Mouse (Mus musculus) testis, postnatal 14 days (tissue): ENCODE measurements around the gene Enox2.
A peak's percentile ranks its signal among the peaks of the same experiment; 100 is the strongest.
"Not testable (repeated sequence)": the region's sequence is repeated elsewhere in the genome, so short reads cannot be mapped to it uniquely, and the experiment has no call there.

Experiments used
- DNase-seq: peaks from one replicate; pipeline ENCODE4 v3.0.0; 2021; ENCODE audit warnings: low spot score

The Enox2 gene

DNA sequence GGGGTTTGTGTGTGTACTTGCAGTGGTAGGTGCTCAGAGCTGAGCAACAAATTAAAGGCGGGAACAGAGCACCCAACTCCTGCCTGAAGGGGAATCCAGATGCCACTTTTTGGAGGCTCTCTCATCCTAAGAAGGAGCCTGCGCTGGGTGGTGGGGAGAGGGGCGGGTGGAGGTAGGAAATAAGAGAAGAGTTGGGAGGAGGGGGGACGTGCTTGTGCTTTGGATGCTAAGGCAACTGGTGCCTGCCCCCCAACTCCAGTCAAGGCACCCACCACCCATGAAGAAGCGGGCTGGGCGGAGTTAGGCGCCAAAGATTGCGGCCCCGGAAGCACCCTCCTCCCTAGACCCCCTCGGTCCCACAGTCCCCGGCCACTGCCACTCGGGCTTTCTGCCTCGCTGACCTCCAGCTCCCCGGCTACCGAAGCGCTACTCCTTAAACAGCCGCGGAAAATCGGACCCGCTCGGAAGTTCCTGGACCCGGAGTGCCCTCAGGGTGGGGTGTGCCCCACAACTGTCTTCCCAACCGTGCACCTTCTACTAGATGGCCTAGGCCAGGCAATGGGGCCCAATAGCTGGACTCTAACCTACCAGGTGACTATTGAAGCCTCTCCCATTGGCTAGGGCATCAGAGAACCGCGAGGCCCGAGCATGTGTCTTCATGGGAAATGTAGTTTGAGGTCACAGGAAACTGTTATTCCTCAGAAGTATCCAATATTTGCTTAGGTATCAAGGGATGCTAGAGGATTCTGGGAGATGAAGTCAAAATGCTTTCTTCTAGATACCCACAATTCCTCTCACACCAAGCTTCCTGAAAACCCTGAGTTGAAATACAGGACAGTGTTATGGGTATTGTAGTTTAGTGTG lies at the start of gene Enox2:
TSS of gene Enox2 (minus strand) at position 560 of the 864 bp plus-strand sequence.
- peak; percentile 85 for DNase-seq

DNA sequence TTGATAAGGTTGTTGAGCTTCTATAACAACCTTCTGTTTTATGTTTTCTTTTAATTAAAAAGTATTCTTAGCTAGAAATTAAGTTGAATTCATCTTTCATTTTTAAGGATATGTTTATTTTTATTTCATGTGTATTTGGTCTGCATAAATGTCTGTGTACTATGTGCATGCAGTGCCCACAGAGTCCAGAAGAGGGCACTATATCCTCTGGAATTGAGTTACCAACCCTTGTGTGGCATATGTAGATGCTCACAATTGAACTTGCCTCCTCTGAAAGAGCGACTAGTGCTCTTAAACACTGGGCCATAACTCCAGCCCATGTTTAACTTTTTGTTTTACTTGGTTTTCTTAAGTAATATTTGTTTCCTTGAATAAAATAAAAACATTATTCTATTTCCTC lies 21.4 kb upstream of the Enox2 start:
- no peak for DNase-seq

- DNase-seq, result no peak
Measured at GRCm38 (mm10) chrX:49306659-49307058, 18.6 kb upstream of the Enox2 start.

DNA sequence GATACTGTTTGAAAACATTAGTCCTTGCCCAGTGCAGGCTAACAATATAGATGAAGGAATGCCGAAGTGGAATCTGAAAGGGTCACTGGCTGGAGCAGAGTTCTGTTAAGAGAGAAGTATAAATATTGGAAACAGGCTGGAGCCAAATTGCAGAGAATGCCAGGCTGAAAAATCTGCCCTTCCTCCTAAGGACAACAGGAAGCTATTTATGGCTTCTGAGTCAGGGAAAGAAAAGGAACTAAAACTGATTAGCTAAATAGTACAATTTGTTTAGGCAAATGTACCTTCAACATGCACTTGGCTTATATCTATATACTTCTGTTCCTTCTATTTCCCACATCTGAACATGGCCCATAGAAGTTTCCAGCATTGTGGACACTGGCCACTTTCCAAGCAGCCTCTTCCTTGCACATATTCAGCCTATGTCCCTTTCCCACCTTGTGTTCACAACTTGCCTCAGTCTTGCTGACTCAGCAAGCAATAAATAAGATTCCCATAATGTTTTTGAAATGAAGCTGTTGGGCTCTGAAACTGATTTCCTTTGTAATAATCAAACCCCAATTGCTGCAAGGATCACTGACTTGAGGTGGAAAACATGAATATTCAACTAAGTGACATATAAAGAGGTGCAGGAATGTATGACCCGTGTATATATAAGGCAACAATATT lies 8.0 kb downstream of the Enox2 start:
- DNase-seq, result no peak

DNA sequence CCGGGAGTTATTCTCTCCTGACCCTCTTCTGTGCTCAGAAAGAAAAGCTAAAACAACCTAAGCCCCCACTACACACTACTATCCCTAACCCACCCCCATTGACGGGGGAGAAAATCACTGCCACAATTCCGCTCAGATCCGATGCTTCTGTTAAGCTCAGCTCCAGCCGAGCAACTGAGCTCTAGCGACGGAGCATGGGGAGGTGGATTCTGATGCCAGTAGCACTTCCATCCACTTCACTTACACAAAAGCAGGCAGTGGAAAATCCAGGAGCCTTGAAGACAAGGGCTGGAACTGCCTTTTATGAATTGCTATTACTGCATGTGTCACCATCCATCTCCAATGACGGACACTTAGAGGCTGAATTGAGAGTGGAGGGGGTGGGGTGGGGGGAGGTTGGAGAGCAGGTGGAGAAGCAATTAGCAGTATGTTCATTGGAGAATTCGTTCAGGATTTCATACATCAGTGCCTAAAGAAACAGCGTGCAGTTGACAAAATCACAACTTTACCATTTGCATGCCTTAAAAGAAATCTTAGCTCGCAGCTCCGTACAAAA lies 14.5 kb downstream of the Enox2 start:
- DNase-seq, result no peak

DNA sequence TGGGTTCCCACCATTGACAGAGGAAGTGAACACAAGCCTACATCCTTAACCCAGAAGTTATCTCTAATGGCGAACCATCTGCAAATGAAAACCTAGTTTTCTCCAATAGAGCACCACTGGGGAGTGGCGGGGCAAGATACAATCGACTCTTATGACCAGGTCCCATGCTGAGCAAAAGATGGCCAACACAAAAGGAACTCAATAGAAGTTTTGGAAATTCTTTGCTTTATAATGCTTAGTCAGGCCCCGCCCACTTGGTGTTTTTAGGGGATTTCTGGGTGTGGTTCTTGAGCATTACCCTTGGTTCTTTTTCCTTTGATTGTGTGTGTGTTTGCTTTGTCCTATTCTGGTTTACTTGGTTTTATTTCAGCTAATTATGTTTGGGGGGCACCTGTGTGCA lies 37.2 kb downstream of the Enox2 start:
- DNase-seq, result no peak

DNA sequence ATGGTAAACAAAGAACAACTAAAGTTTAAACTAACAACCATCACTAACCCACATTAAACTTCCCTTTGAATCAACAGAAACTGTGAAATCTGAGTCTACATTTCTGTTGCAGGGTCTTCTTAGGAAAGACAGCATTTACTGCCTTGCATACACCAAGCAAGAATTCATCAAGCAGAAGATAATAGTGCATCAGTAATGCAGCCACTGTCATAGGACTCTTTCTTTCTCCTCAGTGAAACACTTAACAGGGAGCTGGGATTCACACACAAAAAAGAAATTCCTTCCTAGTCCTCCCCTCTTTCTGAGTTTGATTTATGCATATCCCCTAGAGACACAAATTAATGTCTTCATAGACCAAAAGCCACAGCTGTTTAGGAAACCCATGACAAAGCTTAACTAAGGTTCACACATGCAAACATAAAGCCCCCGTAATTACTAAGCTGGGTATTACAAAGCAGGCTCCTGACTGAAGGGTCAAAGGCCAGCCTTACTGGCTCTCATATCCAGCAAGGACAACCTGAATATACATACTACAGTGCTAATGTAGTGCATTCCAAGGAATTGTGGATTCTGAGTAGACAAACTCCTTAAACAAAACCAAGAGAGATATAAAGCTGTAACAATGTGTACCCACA lies 62.1 kb downstream of the Enox2 start:
- DNase-seq, result no peak

DNA sequence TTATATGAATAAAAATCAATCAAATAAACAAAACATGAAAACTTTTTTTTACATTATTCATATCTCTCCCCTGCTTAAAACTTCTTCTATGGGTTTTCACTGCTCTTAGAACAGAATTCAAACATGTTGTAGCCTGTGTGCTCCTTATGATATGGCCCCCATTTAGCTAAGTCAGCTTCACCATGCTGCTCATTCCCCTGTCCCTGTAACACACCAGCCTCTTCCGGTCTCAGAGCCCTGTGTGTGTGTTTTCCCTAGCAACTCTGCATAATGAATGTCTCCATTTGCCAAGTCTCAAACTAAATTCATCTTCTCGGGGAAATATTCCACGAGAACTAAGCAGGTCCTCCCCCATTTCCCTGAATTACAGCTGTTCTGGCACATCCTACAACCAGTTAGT lies 71.6 kb downstream of the Enox2 start:
- no peak for DNase-seq

DNA sequence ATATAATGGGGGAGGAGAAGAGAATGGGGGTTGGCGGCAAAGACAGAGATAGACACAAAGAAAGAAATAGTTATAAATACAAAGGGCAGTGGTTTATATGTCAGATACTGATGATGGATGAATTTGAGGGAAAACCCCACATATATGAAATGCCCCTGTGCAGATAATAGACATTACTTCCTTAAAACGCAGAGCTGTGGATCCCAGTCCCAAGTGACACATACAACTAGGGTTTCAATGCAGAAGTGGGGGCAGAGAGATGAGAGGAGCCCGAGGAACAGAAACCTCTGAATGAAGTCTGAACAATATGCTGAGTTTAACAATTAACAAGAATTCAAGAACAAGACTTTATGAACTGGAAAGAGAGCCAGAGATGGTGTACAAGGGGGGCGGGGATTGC lies 91.7 kb downstream of the Enox2 start:
- no peak for DNase-seq

GRCm38 (mm10) chrX:49181136-49181535 lies 106.9 kb downstream of the Enox2 start:
- DNase-seq, result no peak

- no peak for DNase-seq
Measured at GRCm38 (mm10) chrX:49178670-49179069, 109.4 kb downstream of the Enox2 start.

- no peak for DNase-seq
Measured at GRCm38 (mm10) chrX:49154280-49154679, 133.8 kb downstream of the Enox2 start.

- no peak for DNase-seq
Measured at GRCm38 (mm10) chrX:49124774-49125429, 163.2 kb downstream of the Enox2 start.

DNA sequence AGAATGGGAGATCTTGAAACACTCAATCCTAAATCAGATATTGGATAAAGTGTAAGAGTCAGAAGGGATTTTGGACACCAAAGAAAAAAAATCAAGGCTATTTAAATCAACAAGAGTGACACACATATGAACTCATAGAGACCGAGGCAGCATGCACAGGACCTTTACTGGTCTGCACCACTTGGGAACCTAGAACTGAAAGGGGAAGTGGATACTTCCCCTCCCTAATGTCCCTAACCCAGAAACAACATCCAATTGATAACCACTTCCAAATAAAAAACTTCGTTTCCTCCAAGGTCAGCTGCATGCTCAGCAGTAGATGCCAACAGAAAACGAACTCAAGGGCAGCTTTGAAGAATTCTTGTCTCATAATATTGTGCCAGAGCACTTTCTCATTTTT lies 171.6 kb downstream of the Enox2 start:
- no peak for DNase-seq

DNA sequence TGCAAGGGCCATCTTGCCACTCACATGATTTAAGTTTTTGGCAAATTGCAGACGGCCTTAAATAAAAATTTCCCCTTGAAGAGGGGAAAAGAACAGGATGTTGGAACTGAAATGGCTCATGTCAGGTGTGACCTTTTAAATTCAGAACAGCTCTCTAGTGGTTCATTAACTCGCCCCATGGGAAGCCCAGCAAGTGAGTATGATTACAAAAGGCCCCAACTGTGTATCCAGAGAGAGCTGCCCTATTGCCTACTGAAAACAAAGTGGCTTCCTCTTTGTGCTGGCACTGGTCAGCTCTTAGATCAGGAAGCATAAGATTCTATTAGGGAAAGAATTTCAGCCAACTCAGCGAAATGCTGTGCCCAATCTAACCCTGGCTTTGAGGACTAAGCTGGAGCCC lies 175.6 kb downstream of the Enox2 start:
- DNase-seq, result no peak

DNA sequence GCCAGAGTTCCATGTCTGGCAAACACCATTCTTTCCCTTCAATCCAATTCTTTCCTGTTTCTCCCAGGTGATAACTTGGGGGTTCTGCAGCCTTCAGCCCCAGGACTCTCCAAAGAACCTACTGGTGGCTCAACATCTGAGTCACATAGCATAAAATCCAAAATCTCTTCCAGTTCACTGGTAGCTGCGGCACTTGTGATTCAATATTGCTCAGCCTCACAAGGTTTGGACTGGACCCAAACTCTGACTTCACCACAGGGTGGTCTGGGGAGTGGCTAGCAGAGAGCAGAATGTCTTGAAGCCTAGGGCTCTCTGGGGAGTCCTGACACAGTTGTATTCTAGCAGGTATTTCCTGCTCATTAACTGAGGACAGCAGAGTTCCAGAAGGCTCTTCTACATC lies 187.5 kb downstream of the Enox2 start:
- DNase-seq, result not testable (repeated sequence)

GRCm38 (mm10) chrX:49096249-49096648 lies 191.8 kb downstream of the Enox2 start:
- DNase-seq, result no peak

GRCm38 (mm10) chrX:49075055-49075454 lies 213.0 kb downstream of the Enox2 start:
- no peak for DNase-seq

GRCm38 (mm10) chrX:49073563-49073962 lies 214.5 kb downstream of the Enox2 start:
- no peak for DNase-seq

DNA sequence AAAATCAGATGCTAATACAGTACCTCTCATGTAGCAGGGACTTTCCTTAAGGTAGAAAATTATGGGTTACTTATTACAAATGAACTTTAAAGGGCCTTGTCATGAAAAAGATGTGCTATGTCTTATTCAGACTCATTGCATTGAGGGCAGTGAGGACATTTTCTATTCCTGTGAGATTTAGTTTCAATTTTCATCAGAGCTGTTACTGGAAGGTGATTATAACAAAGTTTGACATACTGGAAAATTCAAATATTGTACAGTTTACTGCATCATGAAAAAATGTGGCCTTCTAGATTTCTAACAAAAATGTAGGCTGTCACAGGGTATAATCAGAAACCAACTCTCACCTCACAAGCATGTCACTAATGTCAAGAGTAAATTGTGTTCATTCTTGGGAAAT lies 242.9 kb downstream of the Enox2 start:
- no peak for DNase-seq

GRCm38 (mm10) chrX:49009746-49010145 lies 278.3 kb downstream of the Enox2 start:
- no peak for DNase-seq

- no peak for DNase-seq
Measured at GRCm38 (mm10) chrX:49005655-49006054, 282.4 kb downstream of the Enox2 start.
